In genomic region chr9:40805263-40805662, GRCm38 (mm10) we compare ENCODE assay signal across 7 mouse cellular contexts. TPM values are rescaled to one million over a fixed set of nuclear protein-coding genes. Genes with fewer than 3 reads are reported as not detected.
DNase-seq lines count a peak whose midpoint lies in the region; ATAC-seq and TF ChIP-seq lines count a peak whose summit lies in the region.

No protein-coding gene starts in this region.

- DNase-seq in NIH3T3 (ENCODE audit: low read depth), result peak; percentile 92
- DNase-seq in c-Kit-positive CD71-positive TER-119-negative erythroid progenitor cells, embryonic 14.5 days (ENCODE audit: low read depth), result peak; percentile 95
- peak; percentile 92 for DNase-seq in forebrain, embryonic 14.5 days (ENCODE audit: low spot score)
- DNase-seq in left cerebral cortex, adult 11 months (ENCODE audit: low spot score), result peak; percentile 80
- DNase-seq in lung, postnatal 36 days, result peak; percentile 94

- no peak overlapping the region for H3K27ac ChIP-seq in forebrain, embryonic 14.5 days (ENCODE audit: low read depth, low read length)
- H3K27ac ChIP-seq in hindbrain, embryonic 13.5 days, result no peak overlapping the region; the same call in 1 of the 2 replicates
- no peak overlapping the region for H3K27ac ChIP-seq in small intestine, adult 2 months (ENCODE audit: insufficient read depth, low read depth, low read length)

- H3K4me1 ChIP-seq in forebrain, embryonic 14.5 days (ENCODE audit: control insufficient read depth, insufficient read depth, low read length), result peaks cover 23% of the 10 kb centered on the region
- H3K4me1 ChIP-seq in hindbrain, embryonic 13.5 days (replicated peaks), result peaks cover 67% of the 10 kb centered on the region
- H3K4me1 ChIP-seq in small intestine, adult 2 months (ENCODE audit: control insufficient read depth, insufficient read depth, insufficient read length, low read length), result peaks cover 5% of the 10 kb centered on the region; the same call in 1 of the 2 replicates

- H3K9ac ChIP-seq in forebrain, embryonic 14.5 days (ENCODE audit: low read length), result no peak overlapping the region
- H3K9ac ChIP-seq in hindbrain, embryonic 13.5 days, result no peak overlapping the region

- peak; percentile 29; the same call in 1 of the 2 replicates for TF ChIP-seq CTCF in small intestine, adult 2 months (IDR thresholded peaks at IDR 0.05; ENCODE audit: extremely low read depth, insufficient read length, insufficient replicate concordance, low read depth, low read length)

- WGBS in forebrain, embryonic 14.5 days, result 19% methylated on average over 2 of the region's 2 CpGs
- 31% methylated on average over 2 of the region's 2 CpGs for WGBS in hindbrain, embryonic 13.5 days
- WGBS in small intestine, adult 2 months, result 12% methylated on average over 2 of the region's 2 CpGs

- no peak for ATAC-seq in forebrain, embryonic 14.5 days
- ATAC-seq in hindbrain, embryonic 13.5 days (ENCODE audit: low FRiP score), result no peak

- H3K36me3 ChIP-seq in forebrain, embryonic 14.5 days (ENCODE audit: control insufficient read depth, insufficient read depth, low read length), result peaks cover 49% of the 10 kb centered on the region
- peaks cover 41% of the 10 kb centered on the region for H3K36me3 ChIP-seq in hindbrain, embryonic 13.5 days
- H3K36me3 ChIP-seq in small intestine, adult 2 months (ENCODE audit: control insufficient read depth, insufficient read depth, low read length), result peaks cover 34% of the 10 kb centered on the region

- H3K9me3 ChIP-seq in forebrain, embryonic 14.5 days (replicated peaks; ENCODE audit: control insufficient read depth, low read length), result no peaks in the 10 kb centered on the region
- H3K9me3 ChIP-seq in hindbrain, embryonic 13.5 days, result no peaks in the 10 kb centered on the region

- H3K4me3 ChIP-seq in forebrain, embryonic 14.5 days (ENCODE audit: low read depth, low read length), result peak overlapping the region; percentile 4; the same call in 1 of the 2 replicates
- H3K4me3 ChIP-seq in hindbrain, embryonic 13.5 days, result peak overlapping the region; percentile 16; the same call in 1 of the 2 replicates
- no peak overlapping the region for H3K4me3 ChIP-seq in small intestine, adult 2 months (ENCODE audit: low read depth, low read length)

- H3K27me3 ChIP-seq in forebrain, embryonic 14.5 days (replicated peaks; ENCODE audit: control insufficient read depth, insufficient read depth, low read length), result no peaks in the 10 kb centered on the region
- H3K27me3 ChIP-seq in hindbrain, embryonic 13.5 days, result no peaks in the 10 kb centered on the region
- H3K27me3 ChIP-seq in small intestine, adult 2 months (ENCODE audit: control insufficient read depth, insufficient read depth, low read length), result no peaks in the 10 kb centered on the region

- H3K4me2 ChIP-seq in forebrain, embryonic 14.5 days (ENCODE audit: low read length), result peak overlapping the region; percentile 29
- H3K4me2 ChIP-seq in hindbrain, embryonic 13.5 days, result peak overlapping the region; percentile 22

- no peak for TF ChIP-seq POLR2A in small intestine, adult 2 months (IDR thresholded peaks at IDR 0.05; ENCODE audit: low read depth, low read length)

RNA-seq across cellular contexts. Expression of gene Hspa8, which starts 4.5 kb away (rescaled TPM):
- polyA plus RNA-seq in forebrain, embryonic 14.5 days (2014; fragmentation: Nextera tagmentation; extraction: Ambion mirVana), result 3,062 and 3,353 TPM in 2 replicates
- 2,762 and 2,865 TPM in 2 replicates for polyA plus RNA-seq in hindbrain, embryonic 13.5 days (2015; fragmentation: Nextera tagmentation; extraction: Ambion mirVana)
- polyA plus RNA-seq in small intestine, adult 2 months (2012; rRNA removed), result 685 and 816 TPM in 2 replicates
